Mouse (Mus musculus) spleen, postnatal 10 days (tissue): ENCODE measurements around the gene Cacybp.

Experiments used
- DNase-seq, 2 experiments: peaks; one replicate each; pipeline ENCODE4 v3.0.0; 2021 to 2022; ENCODE audit warnings: low spot score in 2 of 2

Gene Cacybp

DNA sequence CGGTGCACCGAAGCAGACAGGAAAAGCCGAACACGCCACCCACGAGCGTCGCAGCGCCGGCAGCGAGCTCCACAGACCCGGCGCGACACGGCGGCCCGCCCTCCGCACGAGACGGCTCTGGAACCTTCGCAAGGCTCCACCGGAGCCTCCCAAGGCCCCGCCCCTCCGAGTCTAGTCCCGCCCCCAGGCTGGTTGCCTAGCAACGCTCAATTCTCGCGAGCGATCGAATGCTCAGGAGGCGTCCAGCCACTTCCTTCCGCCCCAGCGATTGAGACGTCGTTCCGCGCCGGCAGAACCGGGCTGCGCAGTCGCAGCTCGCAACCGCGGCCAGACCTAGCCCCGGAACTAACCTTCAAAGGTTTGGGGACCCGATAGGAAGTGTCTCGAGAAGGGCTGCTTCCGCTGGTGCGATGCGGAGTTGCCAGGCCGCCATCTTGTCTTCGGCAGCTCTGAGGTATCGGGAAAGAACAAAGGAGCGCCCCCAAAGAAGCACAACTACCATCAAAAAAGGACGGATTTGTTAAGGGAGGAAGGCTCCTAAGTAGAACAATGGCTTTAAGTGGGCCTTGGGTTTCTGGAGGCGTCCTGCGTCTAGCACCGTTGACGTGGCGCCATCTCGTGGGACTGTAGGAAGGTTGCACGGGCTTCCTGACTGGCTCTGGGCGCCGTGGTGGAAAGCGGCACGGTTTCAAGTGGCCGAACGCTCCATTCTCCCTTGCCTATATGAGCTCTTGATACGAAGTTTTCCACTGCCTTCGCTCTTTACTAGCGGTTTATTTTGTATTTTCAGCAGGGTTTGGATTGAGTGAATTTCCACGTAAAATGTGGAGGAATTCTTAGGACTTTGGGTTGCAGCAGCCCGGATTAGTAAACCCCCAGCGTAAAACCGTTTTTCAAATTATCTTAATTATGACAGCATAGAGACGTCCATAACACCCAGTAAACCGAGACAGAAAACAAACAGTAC is at the start of gene Cacybp:
Cacybp (minus strand) TSS at position 173 of the 967 bp plus-strand sequence.
- peak; percentile 100 for DNase-seq

- DNase-seq, result no peak
These were observed 49.7 kb upstream of the Cacybp start for GRCm38 (mm10) chr1:160262415-160262814.

GRCm38 (mm10) chr1:160261849-160262248 is 49.2 kb upstream of the Cacybp start:
- no peak for DNase-seq

- no peak for DNase-seq
These were observed 47.9 kb upstream of the Cacybp start for GRCm38 (mm10) chr1:160260605-160261004.

DNA sequence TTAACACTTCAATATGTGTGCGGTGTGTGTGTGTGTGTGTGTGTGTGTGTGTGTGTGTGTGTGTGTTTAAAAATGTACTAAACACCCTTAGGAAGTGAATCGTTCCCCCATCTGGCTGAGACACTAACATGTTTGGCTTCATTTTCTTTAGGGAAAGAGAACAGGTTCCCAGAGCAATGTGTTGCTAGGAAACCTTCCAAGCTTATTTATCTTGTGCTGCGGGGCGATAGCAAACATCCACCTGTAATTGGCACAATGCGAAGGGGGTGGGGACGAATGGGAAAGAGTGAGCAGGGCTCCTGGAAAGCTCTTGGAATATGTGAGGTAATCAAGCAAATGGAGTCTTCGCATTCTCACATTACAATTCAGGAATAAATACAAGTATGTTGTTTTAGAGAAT is 47.2 kb upstream of the Cacybp start:
- no peak for DNase-seq

- no peak for DNase-seq
These were observed 40.4 kb upstream of the Cacybp start for GRCm38 (mm10) chr1:160253108-160253507.

DNA sequence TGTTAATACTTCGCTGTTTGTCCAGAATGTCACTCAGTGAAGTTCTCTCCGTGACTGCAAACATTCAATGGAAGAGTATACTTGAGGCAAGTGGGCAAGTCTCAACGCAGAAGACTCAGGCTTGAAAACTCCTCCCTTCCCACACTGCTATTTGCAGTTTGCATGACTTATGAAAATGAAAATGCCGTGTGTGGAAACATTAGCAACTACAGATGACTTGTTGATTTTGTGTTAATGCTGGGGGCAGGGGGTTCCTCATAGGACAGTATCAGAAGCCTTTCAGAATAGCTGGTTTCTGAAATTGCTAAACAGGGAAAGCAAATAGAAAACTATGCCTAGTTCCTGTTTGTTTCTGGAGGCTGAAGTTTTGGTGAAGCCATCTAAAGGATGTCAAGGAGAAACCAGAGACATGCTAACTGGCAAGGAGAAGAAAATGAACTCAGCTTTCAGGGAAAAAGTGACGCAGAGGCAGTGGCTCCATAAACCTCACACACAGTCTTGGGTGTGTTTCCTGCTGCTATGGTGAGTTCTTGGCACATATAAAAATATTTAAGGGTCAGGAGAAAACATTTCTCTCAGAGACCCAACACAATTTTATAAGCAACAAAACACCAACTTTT is 38.8 kb upstream of the Cacybp start:
- DNase-seq, result no peak

DNA sequence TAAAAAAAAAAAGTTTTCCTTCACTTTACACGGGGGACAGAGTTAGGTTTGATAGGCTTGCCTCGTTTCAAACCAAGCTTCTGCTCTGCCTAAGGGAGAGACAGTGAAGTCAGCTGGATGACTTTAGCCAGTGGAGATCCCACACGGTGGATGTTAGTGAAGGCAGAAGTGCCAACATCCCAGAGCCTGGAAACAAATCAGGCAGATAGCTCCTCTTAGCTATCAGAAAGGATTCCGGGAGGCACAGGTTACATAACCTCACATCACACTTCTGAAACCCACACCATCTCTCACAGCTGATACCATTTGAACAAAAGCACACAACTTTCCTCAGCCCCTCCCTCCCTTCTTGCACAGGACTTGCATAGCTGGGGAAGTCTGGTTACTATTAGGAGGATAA is 38.1 kb upstream of the Cacybp start:
- DNase-seq, result no peak

- DNase-seq, result no peak
These were observed 37.1 kb upstream of the Cacybp start for GRCm38 (mm10) chr1:160249786-160250185.

DNA sequence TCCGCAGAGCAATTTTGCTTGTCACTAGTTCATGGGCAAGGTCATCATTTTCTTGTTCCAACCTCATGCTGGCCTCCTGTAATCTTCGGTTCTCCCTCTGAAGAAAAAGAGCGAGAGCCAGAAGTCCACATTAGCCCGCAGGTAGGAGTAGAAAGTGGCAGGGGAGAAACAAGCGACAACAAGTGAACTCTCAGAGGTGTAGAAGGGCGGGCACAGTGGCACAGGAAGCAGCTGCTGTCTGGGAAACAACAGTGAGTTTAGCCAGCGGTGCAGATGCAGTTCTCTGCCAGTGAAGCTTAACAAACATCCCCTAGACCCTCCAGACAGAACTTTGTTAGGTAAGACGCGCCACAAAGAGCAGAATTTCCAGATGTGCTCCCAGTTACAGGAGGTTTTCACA is 34.8 kb upstream of the Cacybp start:
- DNase-seq, result peak in 1 of 2 experiments; percentile 58

GRCm38 (mm10) chr1:160246844-160247243 is 34.2 kb upstream of the Cacybp start:
- DNase-seq, result no peak

DNA sequence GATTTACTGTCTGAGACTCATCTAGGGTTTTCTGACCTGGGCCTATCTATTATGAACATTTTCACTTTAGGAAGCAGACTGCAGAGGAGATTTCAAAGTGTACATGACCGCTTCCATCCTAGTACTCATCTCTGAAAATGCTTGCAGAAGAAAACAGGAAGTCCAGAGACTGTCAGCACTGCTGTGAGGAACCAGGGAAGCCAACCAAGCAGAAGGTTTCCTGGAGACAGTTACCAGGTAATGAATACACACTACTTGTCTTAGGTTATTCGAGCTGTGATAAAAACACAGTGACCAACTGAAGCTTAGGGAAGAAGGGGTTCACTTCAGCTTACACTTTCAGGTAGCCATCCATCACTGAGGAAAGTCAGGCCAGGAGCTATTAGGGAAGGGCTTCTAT is 33.3 kb upstream of the Cacybp start:
- peak in 1 of 2 experiments; percentile 25 for DNase-seq

- no peak for DNase-seq
These were observed 32.0 kb upstream of the Cacybp start for GRCm38 (mm10) chr1:160244689-160245088.

- DNase-seq, result no peak
These were observed 27.4 kb upstream of the Cacybp start for GRCm38 (mm10) chr1:160240091-160240490.

DNA sequence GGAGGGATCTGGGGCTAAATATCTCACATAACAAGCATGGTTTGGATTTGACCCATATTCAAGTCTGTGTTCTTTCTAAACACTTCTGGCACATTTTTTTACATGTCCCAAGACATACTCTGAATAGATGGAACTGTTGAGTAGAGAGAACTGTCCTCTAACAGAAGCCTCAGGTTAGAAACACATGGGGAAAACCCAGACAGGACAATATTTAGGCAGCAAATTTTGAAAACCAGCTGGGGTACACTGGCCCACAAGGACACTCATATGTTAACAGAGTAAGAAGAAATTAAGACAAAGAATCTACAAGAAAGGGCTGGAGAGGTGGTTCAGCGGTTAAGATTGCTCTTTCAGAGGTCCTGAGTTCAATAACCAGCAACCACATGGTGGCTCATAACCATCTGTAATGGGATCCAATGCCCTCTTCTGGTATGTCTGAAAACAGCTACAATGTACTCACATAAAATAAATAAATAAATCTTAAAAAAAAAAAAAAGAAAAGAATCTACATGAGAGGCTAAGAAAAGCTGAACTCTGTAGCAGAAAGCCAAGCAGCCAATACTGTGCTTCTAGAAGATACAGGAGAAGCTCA is 26.3 kb upstream of the Cacybp start:
- no peak for DNase-seq

GRCm38 (mm10) chr1:160237981-160238380 is 25.3 kb upstream of the Cacybp start:
- no peak for DNase-seq

DNA sequence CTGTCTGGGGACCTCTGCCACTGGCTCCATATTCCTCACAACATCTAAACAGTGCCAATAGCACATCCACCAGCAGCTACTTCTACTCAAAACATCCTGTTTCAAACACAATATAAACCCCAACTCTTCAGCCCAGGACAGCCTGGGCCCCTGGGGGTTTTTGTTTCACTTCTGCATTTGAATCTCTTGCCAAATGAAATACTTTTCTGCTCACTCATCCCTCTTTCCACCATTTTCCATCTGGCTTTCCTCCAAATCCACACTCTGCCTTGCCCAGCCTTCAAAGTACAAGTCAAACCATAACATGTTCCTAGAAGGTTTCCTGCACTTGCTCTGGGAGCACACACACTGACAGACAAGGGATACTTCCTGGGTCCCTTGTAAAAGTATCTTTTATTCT is 21.2 kb upstream of the Cacybp start:
- peak in 1 of 2 experiments; percentile 57 for DNase-seq

- DNase-seq, result no peak
These were observed 19.4 kb upstream of the Cacybp start for GRCm38 (mm10) chr1:160232113-160232512.

DNA sequence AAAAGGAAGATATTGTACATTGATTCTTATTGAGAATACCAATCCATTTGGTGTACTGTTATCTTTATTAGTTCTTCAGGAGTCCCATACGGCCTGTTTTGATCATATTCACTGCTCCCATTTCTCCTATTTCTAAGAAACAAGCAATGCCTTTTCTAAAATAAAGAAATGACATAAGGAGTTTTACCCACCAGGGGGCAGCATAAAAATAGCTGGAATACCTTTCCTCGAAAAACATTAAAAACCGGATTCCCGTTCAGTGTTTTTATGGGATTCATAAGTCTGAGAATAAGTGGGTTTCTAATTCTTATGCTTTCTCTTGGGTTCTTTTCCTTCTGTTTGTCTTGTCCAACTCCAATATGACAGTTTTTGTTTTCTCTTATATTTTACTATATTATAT is 18.3 kb upstream of the Cacybp start:
- no peak for DNase-seq

DNA sequence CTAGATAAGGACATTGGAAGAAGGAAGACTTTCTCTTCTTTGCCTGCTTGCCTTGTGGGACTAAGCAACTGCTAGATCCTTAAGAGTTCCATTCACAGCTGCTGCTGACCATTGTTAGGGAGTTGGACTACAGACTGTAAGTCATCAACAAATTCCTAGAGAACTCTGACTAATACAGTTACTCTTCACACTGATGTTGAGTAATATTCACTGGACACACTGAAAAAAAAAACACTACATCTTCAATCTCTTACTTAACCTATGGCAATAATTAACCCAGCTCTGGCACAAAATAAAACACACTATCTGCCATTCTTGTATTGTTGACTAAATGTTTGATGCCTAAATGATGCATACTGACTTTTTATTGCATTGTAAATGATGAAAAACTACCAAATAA is 15.2 kb upstream of the Cacybp start:
- no peak for DNase-seq

GRCm38 (mm10) chr1:160227196-160227595 is 14.5 kb upstream of the Cacybp start:
- no peak for DNase-seq

GRCm38 (mm10) chr1:160224093-160224492 is 11.4 kb upstream of the Cacybp start:
- DNase-seq, result no peak

DNA sequence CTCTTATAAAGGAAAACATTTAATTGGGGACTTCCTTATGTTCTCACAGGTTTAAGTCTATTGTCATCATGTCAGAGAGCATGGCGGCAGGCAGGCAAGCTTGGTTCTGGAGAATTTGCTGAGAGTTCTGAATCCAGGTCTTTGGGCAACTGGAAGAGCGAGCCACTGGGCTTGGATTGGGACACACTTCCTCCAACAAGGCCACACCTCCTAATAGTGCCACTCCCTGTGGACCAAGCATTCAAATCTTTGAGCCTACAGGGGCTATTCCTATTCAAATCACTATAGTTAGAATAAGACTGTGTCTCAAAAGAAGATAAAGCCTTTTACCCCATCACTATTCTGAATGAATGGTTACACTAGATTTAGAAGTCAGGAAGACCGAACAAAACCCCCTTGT is 5.2 kb upstream of the Cacybp start:
- no peak for DNase-seq
